Mouse (Mus musculus) frontal cortex, postnatal 14 days (tissue): ENCODE measurements around the gene Vegfa.

ENCODE experiments used
- DNase-seq, 2 experiments: peaks; one replicate each; pipeline ENCODE4 v3.0.0; 2022; ENCODE audit warnings: low spot score in 2 of 2

The Vegfa gene

DNA sequence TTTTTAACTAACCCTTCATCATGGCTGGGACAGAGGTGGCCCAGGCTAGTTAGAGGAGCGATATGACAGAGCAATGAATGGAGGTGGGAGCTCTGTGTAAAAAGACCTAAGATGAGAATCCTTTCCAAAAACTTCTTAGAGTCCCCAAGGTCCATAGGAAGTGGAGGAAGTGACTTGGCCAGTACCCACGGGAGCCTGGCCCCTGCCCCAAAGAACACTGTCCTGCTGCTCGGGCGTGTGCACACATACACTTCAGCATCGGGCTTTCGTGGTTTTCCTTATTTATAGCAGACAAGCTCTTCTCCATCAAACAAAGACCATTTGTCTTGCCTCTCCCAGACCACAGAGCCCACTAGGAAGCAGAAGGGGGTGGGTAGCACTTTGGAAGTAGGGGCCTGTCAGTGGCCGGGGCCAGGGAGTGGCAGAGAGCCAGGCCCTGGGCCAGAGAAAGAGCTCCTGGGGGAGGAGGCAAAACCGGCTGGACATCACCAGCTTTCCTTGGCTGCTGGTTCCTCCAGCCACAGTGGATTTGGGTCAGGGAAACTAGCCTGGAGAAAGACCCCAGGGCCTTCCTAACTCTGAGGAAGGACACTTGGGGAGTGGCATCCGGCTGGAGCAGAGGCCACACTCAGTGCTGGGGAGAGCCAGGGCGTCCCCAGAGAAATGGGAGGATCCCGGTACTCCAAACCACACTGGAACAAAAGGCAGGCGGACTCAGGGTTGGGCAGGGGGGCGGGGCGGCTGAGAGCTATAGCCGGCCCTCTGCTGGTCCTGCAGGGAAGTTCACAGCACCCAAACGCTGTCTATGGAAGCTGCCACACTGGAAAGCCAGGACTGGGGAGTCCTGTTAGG is 4.9 kb downstream of the Vegfa start:
- peak; percentile 42 for DNase-seq

DNA sequence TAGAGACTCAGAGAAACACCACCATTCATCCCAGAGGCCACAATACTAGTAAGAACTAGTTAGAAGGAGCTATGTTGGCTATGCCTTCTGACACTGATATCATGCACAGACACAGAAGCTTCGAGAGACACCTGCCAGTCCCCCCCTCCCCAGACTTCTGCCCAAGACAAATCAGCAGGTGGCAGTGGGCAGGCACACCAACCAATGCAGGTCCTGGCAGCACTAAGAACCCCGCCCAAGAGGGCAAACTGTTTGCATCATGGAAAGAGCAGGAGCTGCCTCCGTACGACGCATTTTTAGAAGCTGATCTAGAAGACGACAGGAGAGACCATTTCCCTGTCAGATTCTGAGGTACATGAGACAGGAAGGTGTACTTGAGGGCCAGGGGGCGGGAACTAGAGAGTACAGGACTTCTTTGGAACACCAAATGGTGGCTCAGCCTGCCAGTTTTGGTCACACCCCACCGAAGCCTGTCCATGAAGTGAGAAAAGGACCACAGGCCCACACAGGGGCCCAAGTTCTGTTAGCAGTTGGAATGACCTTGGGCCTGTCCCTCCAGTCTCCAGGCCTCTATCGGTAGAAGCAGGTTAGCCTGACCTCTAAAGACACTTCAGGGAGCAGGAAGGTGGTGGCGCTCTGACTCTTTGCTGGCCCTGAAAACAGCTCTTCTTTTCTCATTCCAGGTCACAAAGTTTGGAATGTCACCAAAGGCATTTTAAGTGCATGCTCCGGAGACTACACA is 6.1 kb downstream of the Vegfa start:
- DNase-seq: no peak

- DNase-seq: no peak
Observed at GRCm38 (mm10) chr17:46025207-46025606, 7.0 kb downstream of the Vegfa start.

GRCm38 (mm10) chr17:46024192-46024591 is 8.0 kb downstream of the Vegfa start:
- no peak for DNase-seq

DNA sequence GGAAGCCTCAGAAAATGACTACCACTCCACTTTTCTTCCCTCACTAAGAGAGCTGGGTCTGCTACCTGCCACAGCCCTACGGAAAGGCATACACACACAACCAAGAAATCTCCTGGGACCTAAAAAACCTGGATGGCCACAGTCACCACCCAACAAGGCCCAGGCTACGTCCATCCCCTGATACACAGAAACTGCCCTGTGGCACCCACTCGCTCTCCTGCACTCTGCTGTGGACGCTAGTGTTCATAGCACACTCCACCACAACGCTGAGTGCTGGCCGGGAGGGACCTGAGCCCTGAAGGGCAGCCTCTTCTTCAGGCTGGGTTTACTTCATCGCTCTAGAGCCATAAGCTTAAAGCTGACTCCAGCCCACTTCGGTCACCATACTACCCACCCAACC is 8.6 kb downstream of the Vegfa start:
- no peak for DNase-seq

DNA sequence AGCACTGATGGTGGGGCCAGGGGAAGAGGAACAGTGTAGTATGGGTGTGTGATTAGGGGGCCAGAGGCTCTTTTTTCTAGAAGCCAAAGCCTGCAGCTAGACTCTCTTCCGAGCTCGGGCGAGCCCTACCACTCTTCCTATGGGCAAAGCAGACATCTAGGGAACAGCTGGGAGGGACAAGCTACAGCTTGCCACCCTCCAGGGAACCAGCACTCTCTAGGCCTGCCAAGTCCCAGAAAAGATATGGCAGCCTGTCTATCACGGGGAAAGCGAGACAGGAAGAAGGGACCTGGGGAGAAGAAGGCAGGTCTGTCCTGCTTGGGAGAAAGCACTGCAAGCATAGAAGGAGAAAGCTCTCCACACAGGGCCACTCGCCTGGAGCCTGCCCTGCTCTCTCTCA is 9.2 kb downstream of the Vegfa start:
- no peak for DNase-seq

DNA sequence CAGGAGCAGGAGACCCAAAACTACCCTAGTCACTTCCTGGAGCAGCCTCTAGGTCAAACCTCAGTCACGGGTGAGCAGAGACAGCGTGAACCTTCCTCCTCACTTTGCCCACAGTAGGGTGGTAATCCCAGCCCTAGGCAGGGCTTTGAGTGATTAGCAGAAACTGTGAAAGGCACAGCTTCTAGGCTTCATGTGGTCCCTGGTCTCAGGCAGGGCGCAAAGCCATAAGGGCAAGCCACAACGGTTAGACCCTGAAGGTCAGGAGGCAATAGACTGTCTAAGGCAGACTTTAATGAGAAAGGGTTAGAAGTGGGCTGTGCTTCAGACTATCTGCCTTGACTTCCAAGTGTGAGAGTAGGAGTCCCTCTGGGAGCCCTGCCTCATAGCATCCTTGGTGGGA is 9.7 kb downstream of the Vegfa start:
- DNase-seq: no peak

DNA sequence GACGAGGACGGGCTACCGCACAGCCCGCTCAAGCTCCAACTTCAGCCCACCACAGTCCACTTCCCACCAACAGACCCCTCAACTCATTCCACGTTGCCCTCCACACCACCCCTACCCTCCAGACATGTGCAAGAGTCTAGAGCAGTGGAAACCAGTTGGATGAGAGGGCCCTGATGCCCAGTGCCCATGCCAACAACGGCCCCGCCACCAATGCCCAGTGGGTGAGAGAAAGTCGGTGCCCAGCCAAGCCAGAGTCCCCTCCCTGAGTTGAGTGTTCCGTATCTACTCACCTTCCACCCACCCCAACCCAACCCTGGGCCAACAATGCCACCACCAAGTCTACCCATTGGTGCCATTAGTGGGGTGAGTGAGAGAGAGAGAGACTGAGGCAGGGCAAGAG is 10.4 kb downstream of the Vegfa start:
- no peak for DNase-seq

DNA sequence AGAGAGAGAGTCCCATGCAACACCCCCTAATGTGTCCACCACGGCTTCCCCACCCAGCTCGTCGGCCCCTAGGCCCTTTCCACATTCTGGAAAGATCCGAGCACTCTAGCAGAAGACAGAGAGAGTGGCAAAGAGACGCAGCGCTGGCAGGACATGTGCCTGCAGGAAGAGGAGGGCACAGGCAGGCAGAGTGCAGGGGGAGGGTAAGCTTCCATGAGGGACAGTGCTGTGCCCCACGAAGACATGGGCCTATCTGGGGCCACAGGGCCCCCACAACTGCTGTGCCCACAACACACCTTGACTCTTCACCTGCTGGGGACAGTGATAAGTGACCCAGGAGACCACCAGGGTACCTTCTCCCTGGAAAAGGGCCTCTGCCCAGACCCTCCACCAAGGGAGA is 11.0 kb downstream of the Vegfa start:
- DNase-seq: no peak

DNA sequence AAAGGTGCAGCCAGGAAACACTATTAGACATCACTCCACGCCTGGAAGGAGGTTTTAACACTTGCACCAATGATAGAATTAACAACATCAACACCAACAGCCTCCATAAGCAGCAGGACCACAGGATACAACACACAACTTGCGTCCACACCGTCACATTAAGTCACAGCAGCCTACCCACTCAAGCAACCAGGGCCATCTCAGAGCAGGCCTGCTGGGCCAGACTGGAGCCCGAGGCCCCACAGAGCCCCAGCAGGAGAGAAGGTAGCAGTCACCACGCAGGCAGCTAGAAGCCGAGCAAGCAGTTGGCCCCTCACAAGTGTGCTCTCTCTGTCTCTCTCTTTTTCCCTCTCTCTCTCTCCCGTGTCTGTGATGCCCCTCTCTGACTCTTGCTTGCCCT is 11.6 kb downstream of the Vegfa start:
- no peak for DNase-seq

DNA sequence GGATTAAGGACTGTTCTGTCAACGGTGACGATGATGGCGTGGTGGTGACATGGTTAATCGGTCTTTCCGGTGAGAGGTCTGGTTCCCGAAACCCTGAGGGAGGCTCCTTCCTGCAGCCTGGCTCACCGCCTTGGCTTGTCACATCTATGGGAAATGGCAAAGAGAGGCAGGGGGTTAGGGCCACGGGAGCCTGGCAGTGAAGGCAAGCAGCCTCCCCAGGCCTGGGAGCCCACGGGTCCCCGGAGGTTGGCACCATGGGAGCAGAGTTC is 13.5 kb downstream of the Vegfa start:
- DNase-seq: no peak

GRCm38 (mm10) chr17:46017946-46018735 is 14.0 kb downstream of the Vegfa start:
- DNase-seq: no peak

DNA sequence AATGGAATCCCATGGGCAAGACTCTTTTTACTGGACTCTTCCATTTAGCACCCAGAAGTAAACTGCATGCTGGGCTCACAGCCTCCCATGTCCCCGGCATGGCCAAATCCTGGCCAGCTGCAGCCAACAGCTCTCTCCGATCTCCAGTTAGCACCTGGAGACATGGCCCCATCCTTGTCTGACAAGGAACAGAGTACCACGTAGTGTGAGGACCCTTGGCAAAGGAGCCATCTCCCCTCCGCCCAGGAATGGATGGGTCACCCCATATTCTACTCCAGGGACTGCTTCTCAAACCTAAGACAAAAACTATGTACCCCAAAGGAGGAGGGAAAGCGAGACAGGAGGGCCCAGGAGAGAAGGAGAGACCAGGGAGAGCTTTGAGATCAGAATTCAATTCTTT is 15.6 kb downstream of the Vegfa start:
- no peak for DNase-seq

GRCm38 (mm10) chr17:46015967-46016366 is 16.2 kb downstream of the Vegfa start:
- no peak for DNase-seq

- no peak for DNase-seq
Observed at GRCm38 (mm10) chr17:46014935-46015334, 17.2 kb downstream of the Vegfa start.

- no peak for DNase-seq
Observed at GRCm38 (mm10) chr17:46013549-46013948, 18.6 kb downstream of the Vegfa start.

- no peak for DNase-seq
Observed at GRCm38 (mm10) chr17:46012211-46012610, 20.0 kb downstream of the Vegfa start.

- no peak for DNase-seq
Observed at GRCm38 (mm10) chr17:46010462-46010861, 21.7 kb downstream of the Vegfa start.

- no peak for DNase-seq
Observed at GRCm38 (mm10) chr17:46009182-46009581, 23.0 kb downstream of the Vegfa start.

DNA sequence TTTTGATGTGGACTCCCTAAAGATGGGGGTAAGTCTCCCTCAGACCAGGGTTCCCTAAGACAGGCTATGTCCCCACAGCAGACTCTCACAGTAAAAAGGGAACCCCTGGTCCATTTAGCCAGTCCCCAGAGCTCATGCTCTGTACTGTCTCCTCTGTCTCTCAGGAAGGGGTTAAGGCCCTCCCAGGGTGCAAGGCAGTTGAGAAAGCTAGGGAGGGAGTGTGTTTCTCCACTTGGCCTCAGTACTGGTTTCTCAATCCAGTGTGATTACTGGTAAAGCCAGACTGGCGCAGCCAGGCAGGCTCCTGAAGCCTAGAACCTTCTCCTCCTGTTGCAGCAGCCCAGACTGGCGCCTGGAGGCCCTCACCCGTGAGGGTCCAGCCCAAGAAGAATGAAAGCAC is 26.7 kb downstream of the Vegfa start:
- DNase-seq: no peak

GRCm38 (mm10) chr17:46004482-46004881 is 27.7 kb downstream of the Vegfa start:
- DNase-seq: no peak

DNA sequence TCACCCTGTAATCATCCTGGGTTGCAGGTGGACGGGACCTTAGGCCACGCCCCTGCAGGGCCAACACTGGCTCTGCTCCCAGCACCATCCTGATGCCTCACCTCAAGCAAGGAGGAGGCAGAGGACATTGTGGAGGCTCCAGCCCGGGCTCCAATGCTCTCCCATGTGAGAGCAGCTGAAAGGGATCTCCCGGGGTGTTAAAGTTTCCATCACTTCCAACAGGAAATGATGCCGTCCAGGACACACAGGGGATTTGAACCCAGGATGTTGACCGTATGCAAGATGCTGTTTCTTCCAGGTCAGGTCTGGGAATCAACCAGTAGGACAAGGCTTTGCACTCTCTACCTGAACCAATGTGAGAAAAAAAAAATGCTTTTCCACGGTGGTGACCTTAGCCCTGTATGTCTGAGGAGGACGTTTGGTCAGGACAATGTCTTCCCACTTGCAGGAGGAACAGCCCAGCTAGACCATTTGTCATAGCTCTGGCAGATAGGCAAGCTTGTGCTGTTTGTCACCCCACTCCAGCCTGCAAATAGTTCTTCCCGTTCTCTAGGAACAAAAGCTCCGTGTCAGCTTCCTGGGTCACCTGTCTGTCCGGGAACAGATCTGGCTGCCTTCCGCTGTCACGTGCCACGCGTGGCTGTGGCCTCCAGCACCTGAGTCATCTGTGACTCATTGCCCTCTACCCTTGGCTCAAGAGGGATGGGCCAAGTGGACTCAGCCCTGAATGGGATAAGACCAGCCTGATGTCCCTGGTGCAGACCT is 28.3 kb downstream of the Vegfa start:
- no peak for DNase-seq
